Mouse (Mus musculus) olfactory bulb, adult 2 months (tissue): ENCODE data around the gene Ccin.

Experiments used
- CTCF ChIP-seq: fragments of 200-500 bp; IDR thresholded peaks from 2 replicates; pipeline ENCODE4 v1.5.1; 2012; ENCODE audit warnings: low read depth, mild to moderate bottlenecking, low read length, moderate library complexity; ENCODE audit not compliant: insufficient read depth
- POLR2A ChIP-seq: fragments of 200-500 bp; IDR thresholded peaks from 2 replicates; pipeline ENCODE4 v1.6.1; 2012; ENCODE audit warnings: mild to moderate bottlenecking, low read depth, low read length, moderate library complexity; ENCODE audit not compliant: insufficient read depth

GRCm38 (mm10) chr4:43969373-43969772 is 13.9 kb upstream of the Ccin start:
- TF ChIP-seq CTCF (no peak), POLR2A (no peak)
